Mouse (Mus musculus) G1E (cell line): ENCODE measurements around the gene RPS10-NUDT3. TPM values are rescaled to one million over a fixed set of nuclear protein-coding genes. Genes with fewer than 3 reads are reported as not detected.
"Not testable (repeated sequence)": the region's sequence is repeated elsewhere in the genome, so short reads cannot be mapped to it uniquely, and the experiment has no call there.

Experiments
- ATAC-seq: 2 replicates; pipeline ENCODE4 v1.8.0; 2016; ENCODE audit warnings: mild to moderate bottlenecking; ENCODE audit not compliant: insufficient number of reproducible peaks, poor library complexity, low FRiP score, severe bottlenecking; ENCODE audit errors: extremely low read depth
- DNase-seq: peaks from one replicate; pipeline ENCODE4 v3.0.0; 2012; ENCODE audit warnings: low spot score
- H3K27me3 ChIP-seq: 2 replicates; pipeline ENCODE4 v1.6.1; 2012; ENCODE audit warnings: mild to moderate bottlenecking, low read length, inconsistent platforms; ENCODE audit not compliant: insufficient read depth
- H3K36me3 ChIP-seq: replicated peaks from 2 replicates; pipeline ENCODE3; 2012; ENCODE audit warnings: mild to moderate bottlenecking, inconsistent platforms
- H3K4me1 ChIP-seq: 2 replicates; pipeline ENCODE4 v1.6.1; 2012; ENCODE audit warnings: low read depth, low read length, inconsistent platforms, mixed read lengths; ENCODE audit not compliant: insufficient read depth
- H3K4me3 ChIP-seq: 2 replicates; pipeline ENCODE4 v1.5.1; 2012; ENCODE audit warnings: low read depth, mild to moderate bottlenecking, inconsistent platforms, low read length, moderate library complexity, mixed read lengths
- H3K9me3 ChIP-seq: replicated peaks from 2 replicates; pipeline ENCODE4 v1.6.1; 2012; ENCODE audit warnings: inconsistent platforms
- CTCF ChIP-seq: IDR thresholded peaks from 2 replicates; pipeline ENCODE4 v1.5.1; 2012; ENCODE audit warnings: low read depth, low read length, inconsistent platforms, mixed read lengths
- GATA1 ChIP-seq: IDR thresholded peaks from 2 replicates; pipeline ENCODE4 v1.6.1; 2012; ENCODE audit warnings: borderline replicate concordance, low read length, inconsistent platforms, mixed read lengths
- GATA2 ChIP-seq: IDR thresholded peaks from 2 replicates; pipeline ENCODE4 v1.6.1; 2012; ENCODE audit warnings: low read depth, low read length, inconsistent platforms, borderline replicate concordance
- POLR2AphosphoS5 ChIP-seq: IDR thresholded peaks from 2 replicates; pipeline ENCODE4 v1.6.1; 2012; ENCODE audit warnings: low read depth, low read length, inconsistent platforms; ENCODE audit not compliant: insufficient replicate concordance
- TAL1 ChIP-seq: conservative IDR thresholded peaks from 2 replicates; pipeline ENCODE4 v1.6.1; 2012; ENCODE audit warnings: low read depth, low read length, inconsistent platforms, mixed read lengths
- polyA plus RNA-seq: library from polyadenylated mRNA; stranded (reverse); fragments of >175 nt; gene quantifications from 2 replicates; pipeline ENCODE4 v1.2.3, GENCODE M21; 2012
- total RNA-seq, 2 experiments: library from RNA; stranded (forward) in 1 of 2; stranded (reverse) in 1 of 2; fragments of 200-1000 nt in 1 of 2; fragments of >200 nt in 1 of 2; fragmentation: Nextera tagmentation in 1 of 2; gene quantifications; 2 replicates each; pipeline ENCODE4 v1.2.3; 2014 to 2017

RPS10-NUDT3 gene
- total and polyA plus RNA-seq, 3 experiments: not detected

- Histone ChIP-seq H3K27me3 (peaks cover 3% of the 10 kb centered on the region; the same call in 1 of the 2 replicates), H3K4me1 (peaks cover 42% of the 10 kb centered on the region), H3K4me3 (peak within 1 kb of the TSS; percentile 91; the same call in 1 of the 2 replicates), H3K9me3 (no peaks in the 10 kb centered on the region), H3K36me3 (peaks cover 34% of the 10 kb centered on the region)
- no peak for DNase-seq
- TF ChIP-seq CTCF: no peak
- no peak for TF ChIP-seq TAL1
- no peak for TF ChIP-seq GATA1
- TF ChIP-seq POLR2AphosphoS5: no peak
- TF ChIP-seq GATA2: no peak
- no peak for ATAC-seq
These were observed 1.4 kb upstream of the RPS10-NUDT3 start, which contains the start of gene Rps10 for GRCm38 (mm10) chr17:27636132-27637020. Gene Rps10 (minus strand): TSS chr17:27636669.

DNA sequence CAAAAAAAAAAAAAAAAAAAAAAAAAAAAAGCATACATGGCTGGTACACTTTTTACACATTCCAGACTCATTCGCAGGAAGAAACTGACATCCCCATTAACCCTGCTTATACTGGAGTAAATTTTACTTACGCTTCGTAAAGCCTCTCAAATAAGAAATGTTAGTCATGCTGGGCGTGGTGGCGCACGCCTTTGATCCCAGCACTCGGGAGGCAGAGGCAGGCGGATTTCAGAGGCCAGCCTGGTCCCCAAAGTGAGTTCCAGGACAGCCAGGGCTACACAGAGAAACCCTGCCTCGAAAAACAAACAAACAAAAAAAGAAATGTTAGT, 517 bp upstream of the RPS10-NUDT3 start:
- not testable (repeated sequence) for ATAC-seq, H3K27me3 ChIP-seq, DNase-seq, H3K9me3 ChIP-seq
- peaks cover 51% of the 10 kb centered on the region for H3K4me1 ChIP-seq
- peaks cover 42% of the 10 kb centered on the region for H3K36me3 ChIP-seq
- peak overlapping the region; percentile 91 for H3K4me3 ChIP-seq

DNA sequence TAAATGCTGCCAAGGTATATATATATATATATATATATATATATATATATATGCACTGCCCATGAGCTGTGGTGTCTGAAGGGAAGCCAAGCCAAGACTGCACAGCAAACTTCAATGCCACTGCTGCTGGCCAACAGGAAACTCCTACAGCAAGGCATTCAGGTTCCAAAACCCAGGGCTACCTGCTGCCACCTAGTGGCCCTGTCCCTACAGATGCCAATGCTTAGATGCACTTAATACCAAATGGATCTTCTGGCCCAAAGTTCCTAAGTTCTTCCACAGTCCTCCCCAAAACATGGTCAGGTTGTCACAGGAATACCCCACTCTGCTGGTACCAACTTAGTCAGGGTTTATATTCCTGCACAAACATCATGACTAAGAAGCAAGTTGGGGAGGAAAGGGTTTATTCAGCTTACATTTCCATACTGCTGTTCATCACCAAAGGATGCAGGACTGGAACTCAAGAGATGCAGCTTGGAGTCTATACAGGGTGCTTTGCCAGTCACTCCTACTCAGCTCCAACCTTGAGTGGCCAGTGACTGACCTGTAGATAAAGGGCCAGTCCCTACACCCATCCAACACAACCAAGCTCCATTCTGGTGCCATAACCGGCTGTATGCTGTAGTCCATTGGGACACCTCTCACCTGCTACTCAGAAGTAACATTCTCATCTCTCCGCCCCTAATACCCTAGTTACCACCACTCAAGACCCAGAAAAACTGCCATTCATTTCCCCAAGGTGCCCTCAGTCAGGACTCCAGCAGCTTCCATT, 5.6 kb downstream of the RPS10-NUDT3 start:
- H3K4me1 ChIP-seq: peaks cover 60% of the 10 kb centered on the region
- peak; percentile 75; the same call in 1 of the 2 replicates for TF ChIP-seq POLR2AphosphoS5
- TF ChIP-seq GATA1: no peak
- peak; percentile 63 for TF ChIP-seq CTCF

DNA sequence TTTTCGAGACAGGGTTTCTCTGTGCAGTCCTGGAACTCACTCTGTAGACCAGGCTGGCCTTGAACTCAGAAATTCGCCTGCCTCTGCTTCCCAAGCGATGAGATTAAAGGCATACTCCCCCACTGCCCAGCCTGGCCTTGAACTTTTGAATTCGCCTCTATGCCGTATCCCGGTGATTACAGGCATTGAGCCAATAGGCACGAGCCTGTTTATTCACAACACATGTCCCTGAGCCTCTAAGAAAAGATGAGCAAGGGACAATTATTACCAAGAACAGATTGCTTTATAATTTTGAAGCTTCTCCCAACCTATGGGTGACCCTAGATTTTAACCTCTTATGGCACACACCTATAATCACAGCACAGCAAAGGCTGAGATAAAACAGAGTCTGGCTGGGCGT, 6.6 kb downstream of the RPS10-NUDT3 start:
- TF ChIP-seq GATA2 (no peak), CTCF (no peak), TAL1 (no peak), POLR2AphosphoS5 (no peak), GATA1 (no peak)
- no peaks in the 10 kb centered on the region for H3K9me3 ChIP-seq
- H3K4me3 ChIP-seq: no peak overlapping the region
- ATAC-seq (no peak), DNase-seq (no peak)
- H3K27me3 ChIP-seq: no peaks in the 10 kb centered on the region
- peaks cover 68% of the 10 kb centered on the region for H3K4me1 ChIP-seq
- peaks cover 52% of the 10 kb centered on the region for H3K36me3 ChIP-seq

More for the DNA sequence above, 5.6 kb downstream of the RPS10-NUDT3 start:
- peak; percentile 46; the same call in 1 of the 2 replicates for ATAC-seq
- H3K27me3 ChIP-seq: no peaks in the 10 kb centered on the region
- no peak overlapping the region for H3K4me3 ChIP-seq
- DNase-seq: peak; percentile 66
- H3K9me3 ChIP-seq: no peaks in the 10 kb centered on the region
- peaks cover 62% of the 10 kb centered on the region for H3K36me3 ChIP-seq

DNA sequence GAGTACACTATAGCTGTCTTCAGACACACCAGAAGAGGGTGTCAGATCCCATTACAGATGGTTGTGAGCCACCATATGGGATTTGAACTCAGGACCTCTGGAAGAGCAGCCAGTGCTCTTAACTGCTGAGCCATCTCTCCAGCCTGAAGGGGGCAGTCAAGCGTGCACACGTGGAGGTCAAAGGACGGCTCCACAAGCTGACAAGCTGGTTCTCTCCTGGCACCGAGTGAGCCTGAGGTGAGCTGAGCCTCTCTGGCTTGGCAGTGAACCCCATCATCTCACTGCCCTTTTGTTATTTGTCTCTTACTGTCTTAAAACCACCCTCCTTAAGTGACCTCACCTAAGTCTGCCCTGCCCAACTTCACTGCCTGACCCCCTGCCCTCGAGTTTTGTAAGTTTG, 7.6 kb downstream of the RPS10-NUDT3 start:
- DNase-seq: no peak
- ATAC-seq: no peak
- Histone ChIP-seq H3K4me3 (no peak overlapping the region), H3K4me1 (peaks cover 58% of the 10 kb centered on the region), H3K9me3 (no peaks in the 10 kb centered on the region), H3K27me3 (no peaks in the 10 kb centered on the region), H3K36me3 (peaks cover 43% of the 10 kb centered on the region)
- TF ChIP-seq POLR2AphosphoS5: 0 out of 2 replicates have a peak, but pooled peaks have one; percentile 30
- TF ChIP-seq CTCF: no peak
- no peak for TF ChIP-seq GATA2
- TF ChIP-seq TAL1: no peak
- no peak for TF ChIP-seq GATA1

DNA sequence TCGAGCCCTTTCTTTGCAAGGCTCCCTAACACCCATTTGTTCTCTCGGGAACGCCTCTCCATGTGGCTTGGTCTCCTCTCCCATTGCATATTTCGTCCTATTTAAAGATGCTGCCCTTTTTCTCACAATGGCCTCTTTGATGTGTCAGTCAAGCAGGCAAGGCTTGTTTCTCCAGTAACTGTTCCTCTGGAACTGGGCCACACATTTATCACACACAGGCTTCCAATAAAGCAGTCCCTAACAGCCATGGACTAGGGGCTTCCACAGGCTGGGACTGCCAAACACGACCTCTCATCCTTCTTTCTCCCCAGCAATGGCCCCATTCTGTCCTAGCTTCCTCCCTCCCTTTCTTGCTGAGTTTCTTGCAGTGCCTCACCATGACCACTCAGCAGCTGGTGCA, 8.3 kb downstream of the RPS10-NUDT3 start:
- H3K9me3 ChIP-seq: no peaks in the 10 kb centered on the region
- peaks cover 35% of the 10 kb centered on the region for H3K36me3 ChIP-seq
- DNase-seq (no peak), ATAC-seq (no peak)
- no peaks in the 10 kb centered on the region for H3K27me3 ChIP-seq
- no peak for TF ChIP-seq CTCF
- no peak; the same call in 1 of the 2 replicates for TF ChIP-seq POLR2AphosphoS5
- no peak for TF ChIP-seq GATA2
- TF ChIP-seq GATA1: no peak
- TF ChIP-seq TAL1: no peak
- no peak overlapping the region for H3K4me3 ChIP-seq
- H3K4me1 ChIP-seq: peaks cover 56% of the 10 kb centered on the region
